Mouse (Mus musculus): ENCODE data around the gene Cpb1.

The Cpb1 gene

GRCm38 (mm10) chr3:20275633-20276032 lies at the start of gene Cpb1:
Cpb1 (minus strand) TSS chr3:20275733.
- DNase-seq (ENCODE audit: low spot score), result no peak

- no peak for DNase-seq (ENCODE audit: low spot score)
Measured at GRCm38 (mm10) chr3:20317233-20317632, 41.7 kb upstream of the Cpb1 start.

GRCm38 (mm10) chr3:20309142-20309541 lies 33.6 kb upstream of the Cpb1 start:
- DNase-seq (ENCODE audit: low spot score), result no peak

- no peak for DNase-seq (ENCODE audit: low spot score)
Measured at GRCm38 (mm10) chr3:20307256-20307655, 31.7 kb upstream of the Cpb1 start.

- DNase-seq (ENCODE audit: low spot score), result no peak
Measured at GRCm38 (mm10) chr3:20304758-20305352, 29.3 kb upstream of the Cpb1 start.

- no peak for DNase-seq (ENCODE audit: low spot score)
Measured at GRCm38 (mm10) chr3:20295546-20295945, 20.0 kb upstream of the Cpb1 start.

GRCm38 (mm10) chr3:20294542-20295348 lies 19.2 kb upstream of the Cpb1 start:
- DNase-seq (ENCODE audit: low spot score), result no peak

- no peak for DNase-seq (ENCODE audit: low spot score)
Measured at GRCm38 (mm10) chr3:20291370-20291769, 15.8 kb upstream of the Cpb1 start.

- no peak for DNase-seq (ENCODE audit: low spot score)
Measured at GRCm38 (mm10) chr3:20288761-20289160, 13.2 kb upstream of the Cpb1 start.

- DNase-seq (ENCODE audit: low spot score), result no peak
Measured at GRCm38 (mm10) chr3:20281796-20282195, 6.3 kb upstream of the Cpb1 start.

- no peak for DNase-seq (ENCODE audit: low spot score)
Measured at GRCm38 (mm10) chr3:20254566-20255479, 20.7 kb downstream of the Cpb1 start.

GRCm38 (mm10) chr3:20243913-20244312 lies 31.6 kb downstream of the Cpb1 start:
- no peak for DNase-seq (ENCODE audit: low spot score)

- no peak for DNase-seq (ENCODE audit: low spot score)
Measured at GRCm38 (mm10) chr3:20242050-20242449, 33.5 kb downstream of the Cpb1 start, which contains the start of gene Cpa3. Cpa3 (minus strand) TSS chr3:20242181.

GRCm38 (mm10) chr3:20239741-20240140 lies 35.8 kb downstream of the Cpb1 start:
- DNase-seq (ENCODE audit: low spot score), result no peak

- DNase-seq (ENCODE audit: low spot score), result no peak
Measured at GRCm38 (mm10) chr3:20236965-20237364, 38.6 kb downstream of the Cpb1 start.

GRCm38 (mm10) chr3:20229027-20229426 lies 46.5 kb downstream of the Cpb1 start:
- DNase-seq (ENCODE audit: low spot score), result no peak

- DNase-seq (ENCODE audit: low spot score), result no peak
Measured at GRCm38 (mm10) chr3:20225429-20225828, 50.1 kb downstream of the Cpb1 start.

- DNase-seq (ENCODE audit: low spot score), result no peak
Measured at GRCm38 (mm10) chr3:20222926-20223698, 52.4 kb downstream of the Cpb1 start.

- DNase-seq (ENCODE audit: low spot score), result no peak
Measured at GRCm38 (mm10) chr3:20222136-20222535, 53.4 kb downstream of the Cpb1 start.

- DNase-seq (ENCODE audit: low spot score), result peak; percentile 79
Measured at GRCm38 (mm10) chr3:20198869-20199268, 76.7 kb downstream of the Cpb1 start.

All from testis, postnatal 10 days (tissue).